Mouse (Mus musculus) lung, postnatal 0 days (tissue): ENCODE results near the gene Zhx3. TPM values are rescaled to one million over a fixed set of nuclear protein-coding genes. Genes with fewer than 3 reads are reported as not detected.

ENCODE experiments used
- ATAC-seq: fragments of 200-750 bp; cut with Nextera tagmentation; 2 replicates; pipeline ENCODE4 v1.8.0; 2017; ENCODE audit warnings: moderate library complexity
- DNase-seq: peaks from one replicate; pipeline ENCODE4 v3.0.0-alpha.2; 2016; ENCODE audit warnings: low spot score
- H3K27ac ChIP-seq: fragments of 300-500 bp; sonication (generic); 2 replicates; pipeline ENCODE4 v1.5.1; 2014; ENCODE audit warnings: antibody characterized with exemption, mild to moderate bottlenecking, low read length, mixed read lengths
- H3K27me3 ChIP-seq: fragments of 300-500 bp; sonication (generic); replicated peaks from 2 replicates; pipeline ENCODE4 v1.6.1; 2014; ENCODE audit warnings: low read length, mixed read lengths; ENCODE audit not compliant: insufficient read depth
- H3K36me3 ChIP-seq: fragments of 300-500 bp; sonication (generic); 2 replicates; pipeline ENCODE4 v1.6.1; 2014; ENCODE audit warnings: low read length, mixed read lengths; ENCODE audit not compliant: insufficient read depth
- H3K4me1 ChIP-seq: fragments of 300-500 bp; sonication (generic); 2 replicates; pipeline ENCODE4 v1.6.1; 2014; ENCODE audit warnings: antibody characterized with exemption, low read depth, low read length, mixed read lengths; ENCODE audit not compliant: insufficient read depth
- H3K4me2 ChIP-seq: fragments of 300-500 bp; sonication (generic); replicated peaks from 2 replicates; pipeline ENCODE4 v1.6.1; 2014; ENCODE audit warnings: low read depth, mild to moderate bottlenecking, low read length, moderate library complexity, mixed read lengths
- H3K4me3 ChIP-seq: fragments of 300-500 bp; sonication (generic); 2 replicates; pipeline ENCODE4 v1.5.1; 2014; ENCODE audit warnings: low read depth, low read length
- H3K9ac ChIP-seq: fragments of 300-500 bp; sonication (generic); replicated peaks from 2 replicates; pipeline ENCODE4 v1.6.1; 2014; ENCODE audit warnings: low read depth, mild to moderate bottlenecking
- H3K9me3 ChIP-seq: fragments of 300-500 bp; sonication (generic); 2 replicates; pipeline ENCODE4 v1.6.1; 2016; ENCODE audit warnings: low read length, mixed read lengths
- CTCF ChIP-seq: IDR thresholded peaks from 2 replicates; pipeline ENCODE4 v1.5.1; 2016; ENCODE audit warnings: antibody characterized with exemption, mild to moderate bottlenecking
- EP300 ChIP-seq: IDR thresholded peaks from 2 replicates; pipeline ENCODE4 v1.6.1; 2016; ENCODE audit warnings: antibody characterized with exemption, mild to moderate bottlenecking, control low read depth
- WGBS: fragments of 180-500 bp; shearing (Covaris S2); extraction: QIAGEN DNeasy Blood & Tissue Kit; methylation state at CpG from one replicate; pipeline ENCODE4 v1.1.7; 2014; 5-methylcytosine and 5-hydroxymethylcytosine counted together
- polyA plus RNA-seq: library from polyadenylated mRNA; unstranded; fragments of >200 nt; fragmentation: Nextera tagmentation; extraction: Ambion mirVana; gene quantifications from 2 replicates; pipeline ENCODE4 v1.2.1, GENCODE M21; 2015

Gene Zhx3
- polyA plus RNA-seq, 1 experiment from 2014 or later: 10.9 TPM

- H3K36me3 ChIP-seq: no peaks in the 10 kb centered on the region
- H3K4me2 ChIP-seq: no peak overlapping the region
- no peak overlapping the region for H3K27ac ChIP-seq
- 0 out of 2 replicates have a peak, but pooled peaks cover 3% of the 10 kb centered on the region for H3K4me1 ChIP-seq
- no peak overlapping the region for H3K9ac ChIP-seq
- H3K27me3 ChIP-seq: peaks cover 19% of the 10 kb centered on the region
- ATAC-seq (no peak), DNase-seq (no peak)
- TF ChIP-seq CTCF: no peak
- no peak for TF ChIP-seq EP300
- no peak overlapping the region for H3K4me3 ChIP-seq
- 60% methylated on average over 13 of the region's 13 CpGs for WGBS
- H3K9me3 ChIP-seq: no peaks in the 10 kb centered on the region
Measured at GRCm38 (mm10) chr2:160915821-160916610, 43.2 kb upstream of the Zhx3 start.

GRCm38 (mm10) chr2:160914656-160915055, 41.9 kb upstream of the Zhx3 start:
- Histone ChIP-seq H3K27ac (no peak overlapping the region), H3K4me3 (no peak overlapping the region), H3K9ac (no peak overlapping the region), H3K36me3 (no peaks in the 10 kb centered on the region), H3K4me1 (0 out of 2 replicates have a peak, but pooled peaks cover 3% of the 10 kb centered on the region), H3K9me3 (no peaks in the 10 kb centered on the region), H3K27me3 (peaks cover 21% of the 10 kb centered on the region), H3K4me2 (no peak overlapping the region)
- TF ChIP-seq EP300: no peak
- no peak for TF ChIP-seq CTCF
- ATAC-seq: no peak
- no peak for DNase-seq
- WGBS: 59% methylated on average over 9 of the region's 9 CpGs

GRCm38 (mm10) chr2:160912231-160912671, 39.5 kb upstream of the Zhx3 start, which contains the start of gene Emilin3:
Gene Emilin3, minus strand, starts transcription at chr2:160912328.
- Histone ChIP-seq H3K9ac (no peak within 1 kb of the TSS), H3K4me3 (peak within 1 kb of the TSS; percentile 43), H3K36me3 (no peaks in the 10 kb centered on the region), H3K27ac (no peak within 1 kb of the TSS), H3K27me3 (peaks cover 21% of the 10 kb centered on the region), H3K4me1 (0 out of 2 replicates have a peak, but pooled peaks cover 3% of the 10 kb centered on the region), H3K4me2 (peak within 1 kb of the TSS; percentile 69), H3K9me3 (no peaks in the 10 kb centered on the region)
- DNase-seq (no peak), ATAC-seq (peak; percentile 40; the same call in 1 of the 2 replicates)
- WGBS: 2% methylated on average over 34 of the region's 46 CpGs
- no peak for TF ChIP-seq CTCF
- TF ChIP-seq EP300: no peak

GRCm38 (mm10) chr2:160911558-160912201, 38.9 kb upstream of the Zhx3 start:
- peaks cover 21% of the 10 kb centered on the region for H3K27me3 ChIP-seq
- H3K4me2 ChIP-seq: peak overlapping the region; percentile 69
- WGBS: 1% methylated on average over 41 of the region's 64 CpGs
- peak overlapping the region; percentile 43 for H3K4me3 ChIP-seq
- H3K4me1 ChIP-seq: 0 out of 2 replicates have a peak, but pooled peaks cover 3% of the 10 kb centered on the region
- no peak; the same call in 1 of the 2 replicates for ATAC-seq
- H3K9ac ChIP-seq: no peak overlapping the region
- TF ChIP-seq CTCF (no peak), EP300 (no peak)
- H3K9me3 ChIP-seq: no peaks in the 10 kb centered on the region
- no peaks in the 10 kb centered on the region for H3K36me3 ChIP-seq
- H3K27ac ChIP-seq: no peak overlapping the region
- DNase-seq: no peak

GRCm38 (mm10) chr2:160910633-160911032, 37.8 kb upstream of the Zhx3 start:
- peak; percentile 32 for ATAC-seq
- Histone ChIP-seq H3K27ac (no peak overlapping the region), H3K36me3 (no peaks in the 10 kb centered on the region), H3K4me1 (0 out of 2 replicates have a peak, but pooled peaks cover 3% of the 10 kb centered on the region), H3K27me3 (peaks cover 21% of the 10 kb centered on the region), H3K4me2 (no peak overlapping the region), H3K4me3 (no peak overlapping the region), H3K9ac (no peak overlapping the region), H3K9me3 (no peaks in the 10 kb centered on the region)
- WGBS: 64% methylated on average over 5 of the region's 5 CpGs
- TF ChIP-seq CTCF: no peak
- no peak for TF ChIP-seq EP300
- no peak for DNase-seq

- DNase-seq (peak; percentile 39), ATAC-seq (0 out of 2 replicates have a peak, but pooled peaks have one; percentile 32)
- H3K4me2 ChIP-seq: no peak overlapping the region
- 0 out of 2 replicates have a peak, but pooled peaks cover 3% of the 10 kb centered on the region for H3K4me1 ChIP-seq
- H3K27ac ChIP-seq: no peak overlapping the region
- TF ChIP-seq CTCF: no peak
- no peaks in the 10 kb centered on the region for H3K36me3 ChIP-seq
- no peak overlapping the region for H3K4me3 ChIP-seq
- H3K9me3 ChIP-seq: no peaks in the 10 kb centered on the region
- H3K27me3 ChIP-seq: peaks cover 21% of the 10 kb centered on the region
- H3K9ac ChIP-seq: no peak overlapping the region
- 56% methylated on average over 18 of the region's 18 CpGs for whole genome bisulfite sequencing
Measured at GRCm38 (mm10) chr2:160908607-160909006, 35.8 kb upstream of the Zhx3 start.
